Mouse (Mus musculus): ENCODE measurements around the gene Fam213a. TPM values are rescaled to one million over a fixed set of nuclear protein-coding genes. Genes with fewer than 3 reads are reported as not detected.
"Not testable (repeated sequence)": the region's sequence is repeated elsewhere in the genome, so short reads cannot be mapped to it uniquely, and the experiment has no call there.

The Fam213a gene
- polyA plus RNA-seq (2015; fragmentation: Nextera tagmentation; extraction: Ambion mirVana), result 51.6 and 54.4 TPM in 2 replicates

- no peaks in the 10 kb centered on the region for H3K27me3 ChIP-seq (replicated peaks)
- H3K27ac ChIP-seq, result peak within 1 kb of the TSS; percentile 29; the same call in 1 of the 2 replicates
- 4% methylated on average over 32 of the region's 32 CpGs for WGBS
- H3K9ac ChIP-seq, result peak within 1 kb of the TSS; percentile 65
- H3K36me3 ChIP-seq, result no peaks in the 10 kb centered on the region
- H3K9me3 ChIP-seq, result no peaks in the 10 kb centered on the region
- peak; percentile 98 for ATAC-seq
- H3K4me1 ChIP-seq (replicated peaks), result peaks cover 4% of the 10 kb centered on the region; the same call in 1 of the 2 replicates
- H3K4me3 ChIP-seq (replicated peaks), result peak within 1 kb of the TSS; percentile 55
- peak within 1 kb of the TSS; percentile 90 for H3K4me2 ChIP-seq (replicated peaks)
Observed at GRCm38 (mm10) chr14:41013630-41014613, at the start of gene Fam213a. Fam213a (minus strand) TSS chr14:41013788.

GRCm38 (mm10) chr14:41053190-41053589, 39.6 kb upstream of the Fam213a start:
- H3K4me1 ChIP-seq (replicated peaks); ATAC-seq: not testable (repeated sequence)
- WGBS, result 63% methylated on average over 3 of the region's 4 CpGs

GRCm38 (mm10) chr14:41052481-41052880, 38.9 kb upstream of the Fam213a start:
- Histone ChIP-seq H3K27me3 (replicated peaks) (no peaks in the 10 kb centered on the region), H3K36me3 (no peaks in the 10 kb centered on the region), H3K9me3 (no peaks in the 10 kb centered on the region), H3K4me1 (replicated peaks) (no peaks in the 10 kb centered on the region), H3K9ac (no peak overlapping the region), H3K4me3 (replicated peaks) (no peak overlapping the region), H3K4me2 (replicated peaks) (no peak overlapping the region), H3K27ac (no peak overlapping the region)
- ATAC-seq, result no peak
- WGBS, result 80% methylated on average over 5 of the region's 5 CpGs

More at GRCm38 (mm10) chr14:41053190-41053589, 39.6 kb upstream of the Fam213a start:
- not testable (repeated sequence) for H3K9me3 ChIP-seq; H3K9ac ChIP-seq; H3K4me2 ChIP-seq (replicated peaks); H3K27ac ChIP-seq; H3K27me3 ChIP-seq (replicated peaks); H3K36me3 ChIP-seq; H3K4me3 ChIP-seq (replicated peaks)

GRCm38 (mm10) chr14:41050471-41050870, 36.9 kb upstream of the Fam213a start:
- Histone ChIP-seq H3K9ac (no peak overlapping the region), H3K4me2 (replicated peaks) (no peak overlapping the region), H3K36me3 (no peaks in the 10 kb centered on the region), H3K4me1 (replicated peaks) (no peaks in the 10 kb centered on the region), H3K27ac (no peak overlapping the region), H3K4me3 (replicated peaks) (no peak overlapping the region), H3K9me3 (no peaks in the 10 kb centered on the region), H3K27me3 (replicated peaks) (no peaks in the 10 kb centered on the region)
- ATAC-seq, result no peak
- WGBS, result 64% methylated on average over 6 of the region's 6 CpGs

- Histone ChIP-seq H3K36me3 (no peaks in the 10 kb centered on the region), H3K9ac (no peak overlapping the region), H3K27me3 (replicated peaks) (no peaks in the 10 kb centered on the region), H3K4me3 (replicated peaks) (no peak overlapping the region), H3K4me2 (replicated peaks) (no peak overlapping the region), H3K9me3 (no peaks in the 10 kb centered on the region), H3K27ac (no peak overlapping the region), H3K4me1 (replicated peaks) (no peaks in the 10 kb centered on the region)
- ATAC-seq, result no peak
- WGBS, result 75% methylated on average over 2 of the region's 2 CpGs
Observed at GRCm38 (mm10) chr14:41047402-41047801, 33.8 kb upstream of the Fam213a start.

GRCm38 (mm10) chr14:41035146-41035798, 21.7 kb upstream of the Fam213a start:
- peak; percentile 44; the same call in 1 of the 2 replicates for ATAC-seq
- Histone ChIP-seq H3K4me1 (replicated peaks) (no peaks in the 10 kb centered on the region), H3K4me3 (replicated peaks) (no peak overlapping the region), H3K27ac (no peak overlapping the region), H3K4me2 (replicated peaks) (no peak overlapping the region), H3K9ac (no peak overlapping the region), H3K36me3 (no peaks in the 10 kb centered on the region), H3K9me3 (no peaks in the 10 kb centered on the region), H3K27me3 (replicated peaks) (no peaks in the 10 kb centered on the region)
- 35% methylated on average over 6 of the region's 6 CpGs for WGBS

GRCm38 (mm10) chr14:41033135-41034110, 19.8 kb upstream of the Fam213a start:
- WGBS, result 53% methylated on average over 13 of the region's 13 CpGs
- Histone ChIP-seq H3K4me2 (replicated peaks) (no peak overlapping the region; the same call in 1 of the 2 replicates), H3K9ac (no peak overlapping the region), H3K27ac (no peak overlapping the region), H3K36me3 (no peaks in the 10 kb centered on the region), H3K4me1 (replicated peaks) (no peaks in the 10 kb centered on the region), H3K4me3 (replicated peaks) (no peak overlapping the region), H3K27me3 (replicated peaks) (no peaks in the 10 kb centered on the region), H3K9me3 (no peaks in the 10 kb centered on the region)
- peak; percentile 81 for ATAC-seq

- H3K9ac ChIP-seq, result no peak overlapping the region
- no peak overlapping the region for H3K27ac ChIP-seq
- 89% methylated on average over 6 of the region's 6 CpGs for WGBS
- no peak for ATAC-seq
- H3K9me3 ChIP-seq, result no peaks in the 10 kb centered on the region
- H3K4me2 ChIP-seq (replicated peaks), result no peak overlapping the region
- no peaks in the 10 kb centered on the region for H3K4me1 ChIP-seq (replicated peaks)
- H3K27me3 ChIP-seq (replicated peaks), result no peaks in the 10 kb centered on the region
- no peaks in the 10 kb centered on the region for H3K36me3 ChIP-seq
- H3K4me3 ChIP-seq (replicated peaks), result no peak overlapping the region
Observed at GRCm38 (mm10) chr14:41030989-41031513, 17.5 kb upstream of the Fam213a start.

GRCm38 (mm10) chr14:41029303-41029702, 15.7 kb upstream of the Fam213a start:
- no peak overlapping the region for H3K4me2 ChIP-seq (replicated peaks)
- H3K4me1 ChIP-seq (replicated peaks), result no peaks in the 10 kb centered on the region
- H3K4me3 ChIP-seq (replicated peaks), result no peak overlapping the region
- no peaks in the 10 kb centered on the region for H3K27me3 ChIP-seq (replicated peaks)
- H3K9ac ChIP-seq, result no peak overlapping the region
- no peaks in the 10 kb centered on the region for H3K9me3 ChIP-seq
- H3K36me3 ChIP-seq, result no peaks in the 10 kb centered on the region
- ATAC-seq, result peak; percentile 50
- 70% methylated on average over 4 of the region's 4 CpGs for WGBS
- no peak overlapping the region for H3K27ac ChIP-seq

- Histone ChIP-seq H3K27me3 (replicated peaks) (no peaks in the 10 kb centered on the region), H3K9me3 (no peaks in the 10 kb centered on the region), H3K27ac (peak overlapping the region; percentile 60), H3K4me1 (replicated peaks) (no peaks in the 10 kb centered on the region), H3K4me2 (replicated peaks) (no peak overlapping the region), H3K9ac (no peak overlapping the region), H3K4me3 (replicated peaks) (no peak overlapping the region), H3K36me3 (no peaks in the 10 kb centered on the region)
- peak; percentile 81 for ATAC-seq
- WGBS, result 40% methylated on average over 7 of the region's 7 CpGs
Observed at GRCm38 (mm10) chr14:41025594-41026284, 12.2 kb upstream of the Fam213a start.

- Histone ChIP-seq H3K9ac (no peak overlapping the region), H3K27ac (no peak overlapping the region), H3K36me3 (no peaks in the 10 kb centered on the region), H3K4me1 (replicated peaks) (no peaks in the 10 kb centered on the region), H3K27me3 (replicated peaks) (no peaks in the 10 kb centered on the region), H3K4me3 (replicated peaks) (no peak overlapping the region), H3K9me3 (no peaks in the 10 kb centered on the region), H3K4me2 (replicated peaks) (no peak overlapping the region)
- ATAC-seq, result peak; percentile 9; the same call in 1 of the 2 replicates
- WGBS, result 67% methylated on average over 2 of the region's 2 CpGs
Observed at GRCm38 (mm10) chr14:41025087-41025486, 11.5 kb upstream of the Fam213a start.
